Comparison of ENCODE assay signal across 23 mouse cellular contexts in genomic region chr10:4100007-4100406, GRCm38 (mm10).
A peak's percentile ranks its signal among the peaks of the same experiment; 100 is the strongest.
DNase-seq lines count a peak whose midpoint lies in the region; ATAC-seq lines count a peak whose summit lies in the region.
"Had no signal": no experiment of that assay in that cellular context is flagged by ENCODE, and none has a peak within 500 bp of the region (broad histone marks: within the 10 kb centered on the region; RNA-seq: fewer than 3 reads in every experiment).

No protein-coding gene starts in this region.

- no peak overlapping the region for H3K4me2 ChIP-seq in hindbrain, embryonic 14.5 days (replicated peaks)
- H3K4me2 ChIP-seq: limb, embryonic 12.5 days had no signal

- H3K9ac ChIP-seq in hindbrain, embryonic 14.5 days, result no peak overlapping the region
- H3K9ac ChIP-seq: limb, embryonic 12.5 days; liver, embryonic 14.5 days had no signal

- 94% methylated on average over 6 of the region's 6 CpGs for WGBS in hindbrain, embryonic 14.5 days

- H3K27me3 ChIP-seq in splenic B cell, adult 2 months (ENCODE audit: control insufficient read depth, insufficient read depth, low read length, poor library complexity, severe bottlenecking), result no peaks in the 10 kb centered on the region
- H3K27me3 ChIP-seq in hindbrain, embryonic 14.5 days (ENCODE audit: control insufficient read depth, insufficient read depth, low read length), result no peaks in the 10 kb centered on the region
- H3K27me3 ChIP-seq: limb, embryonic 12.5 days had no signal

- no peak overlapping the region for H3K27ac ChIP-seq in hindbrain, embryonic 14.5 days
- H3K27ac ChIP-seq: gastrocnemius, adult 2 months; heart, adult 2 months; limb, embryonic 12.5 days; liver, embryonic 14.5 days had no signal

- DNase-seq in spleen, postnatal 36 days (ENCODE audit: low spot score in 2 of 2), result peak; percentile 54 to 58
- DNase-seq in spleen, adult 12 weeks (ENCODE audit: low spot score), result no peak
- DNase-seq in T-cell, adult 2 months (ENCODE audit: low spot score), result peak; percentile 36
- peak; percentile 49 for DNase-seq in splenic B cell, adult 2 months (ENCODE audit: low read depth, low spot score)
- peak; percentile 67 for DNase-seq in thymus, postnatal 4 days
- no peak for DNase-seq in hindbrain, embryonic 14.5 days (ENCODE audit: low spot score)
- no peak for DNase-seq in right cerebral cortex, postnatal 25 days
- no peak for DNase-seq in c-Kit-positive CD71-positive TER-119-positive erythroid progenitor cells, embryonic 14.5 days (ENCODE audit: low spot score)
- DNase-seq: cerebellum, postnatal 25 days; gastrocnemius, adult 2 months; heart, adult 2 months; heart, postnatal 14 days; kidney, adult 8-10 months; kidney, postnatal 25 days; layer of hippocampus, adult 9-11 months; midbrain, embryonic 14.5 days; retina, postnatal 1 day had no signal

- H3K4me1 ChIP-seq in hindbrain, embryonic 14.5 days (replicated peaks; ENCODE audit: control insufficient read depth, insufficient read depth, low read length), result no peaks in the 10 kb centered on the region
- H3K4me1 ChIP-seq: limb, embryonic 12.5 days had no signal

- H3K36me3 ChIP-seq in splenic B cell, adult 2 months (ENCODE audit: control insufficient read depth, insufficient read depth, low read length, poor library complexity, severe bottlenecking), result no peaks in the 10 kb centered on the region
- H3K36me3 ChIP-seq in hindbrain, embryonic 14.5 days (replicated peaks; ENCODE audit: control insufficient read depth, insufficient read depth), result no peaks in the 10 kb centered on the region

- no peak for ATAC-seq in hindbrain, embryonic 14.5 days (ENCODE audit: low FRiP score)
- ATAC-seq: forebrain, embryonic 16.5 days; hindbrain, embryonic 16.5 days; lung, postnatal 0 days had no signal

- no peaks in the 10 kb centered on the region for H3K9me3 ChIP-seq in hindbrain, embryonic 14.5 days (ENCODE audit: control insufficient read depth, low read length)
- H3K9me3 ChIP-seq: limb, embryonic 12.5 days had no signal

- H3K4me3 ChIP-seq in hindbrain, embryonic 14.5 days (replicated peaks; ENCODE audit: low read length), result no peak overlapping the region
- H3K4me3 ChIP-seq: gastrocnemius, adult 2 months; heart, adult 2 months; limb, embryonic 12.5 days; myocyte had no signal

Comparison
In these comparisons a context has a peak if more than half of its experiments do, and no peak if none do; other contexts are left out.
1. DNase-seq: peak in spleen, postnatal 36 days (2 of 2), T-cell, adult 2 months (single experiment), splenic B cell, adult 2 months (single experiment) and thymus, postnatal 4 days (single experiment); none in spleen, adult 12 weeks (single experiment), hindbrain, embryonic 14.5 days (single experiment), right cerebral cortex, postnatal 25 days (single experiment) and c-Kit-positive CD71-positive TER-119-positive erythroid progenitor cells, embryonic 14.5 days (single experiment).